Mouse (Mus musculus) layer of hippocampus, adult 18-20 months (tissue): ENCODE measurements around the gene Spata20. TPM values are rescaled to one million over a fixed set of nuclear protein-coding genes. Genes with fewer than 3 reads are reported as not detected.

Experiments used
- DNase-seq, 2 experiments: peaks; one replicate each; pipeline ENCODE4 v3.0.0; 2022; ENCODE audit warnings: low spot score in 2 of 2
- total RNA-seq, 2 experiments: library from RNA; stranded (reverse); gene quantifications; 2 replicates each; pipeline ENCODE4 v1.2.3; 2021

Gene Spata20
- total RNA-seq, 2 experiments from 2014 or later, result 0.79 TPM; not detected in 1

DNA sequence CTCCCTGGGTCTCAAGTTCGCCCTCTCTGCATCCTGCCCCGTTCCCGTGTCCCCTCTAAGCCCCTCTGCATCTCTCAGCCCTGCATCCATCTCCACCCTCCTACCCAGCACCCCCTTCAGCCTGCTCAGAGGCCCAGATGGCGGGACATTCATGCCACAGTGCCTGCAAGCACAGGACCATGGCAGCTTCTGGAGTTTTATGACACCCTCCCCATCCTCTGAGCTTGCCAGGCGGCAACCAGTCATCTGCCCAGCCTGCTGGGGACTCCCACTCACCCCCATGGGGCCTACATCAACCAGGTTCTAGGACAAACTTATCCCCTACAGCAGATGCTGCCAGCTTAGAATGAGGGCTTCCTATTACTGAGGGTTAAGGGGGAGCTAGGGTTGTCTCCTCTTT is 31.2 kb downstream of the Spata20 start:
- peak; percentile 63 to 66 for DNase-seq

DNA sequence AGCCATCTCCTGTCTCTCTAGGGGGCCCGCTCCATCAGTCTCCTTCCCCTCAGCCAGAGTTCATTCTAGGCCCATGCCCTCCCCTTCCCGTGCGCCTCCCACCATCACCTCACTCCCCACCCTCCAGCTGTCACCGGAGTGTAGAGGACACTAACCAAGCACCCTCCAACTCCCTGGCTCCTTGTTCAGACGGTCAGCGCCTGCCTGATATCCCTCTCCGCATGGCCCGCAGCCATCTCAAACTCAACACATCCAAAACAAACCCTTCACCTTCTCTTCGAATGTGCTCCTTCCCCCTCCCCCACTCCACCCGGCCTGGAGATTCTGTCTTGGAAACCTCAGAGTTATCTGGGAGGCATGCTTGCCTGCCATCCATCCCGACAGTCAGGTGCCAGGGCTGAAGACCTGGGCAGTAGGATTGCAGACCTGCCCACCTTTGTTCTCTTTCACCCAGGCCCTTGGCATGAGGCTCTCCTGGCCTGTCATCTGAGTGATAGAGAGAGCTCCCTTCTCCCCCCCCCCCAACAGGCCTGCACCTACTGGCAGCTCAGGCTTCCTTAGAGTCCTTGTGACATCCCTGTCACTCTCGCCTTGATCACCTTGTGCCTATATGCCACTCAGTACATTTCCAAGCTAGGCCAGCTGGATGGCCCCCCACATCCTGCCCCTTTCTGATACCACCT is 34.7 kb downstream of the Spata20 start:
- DNase-seq, result no peak

DNA sequence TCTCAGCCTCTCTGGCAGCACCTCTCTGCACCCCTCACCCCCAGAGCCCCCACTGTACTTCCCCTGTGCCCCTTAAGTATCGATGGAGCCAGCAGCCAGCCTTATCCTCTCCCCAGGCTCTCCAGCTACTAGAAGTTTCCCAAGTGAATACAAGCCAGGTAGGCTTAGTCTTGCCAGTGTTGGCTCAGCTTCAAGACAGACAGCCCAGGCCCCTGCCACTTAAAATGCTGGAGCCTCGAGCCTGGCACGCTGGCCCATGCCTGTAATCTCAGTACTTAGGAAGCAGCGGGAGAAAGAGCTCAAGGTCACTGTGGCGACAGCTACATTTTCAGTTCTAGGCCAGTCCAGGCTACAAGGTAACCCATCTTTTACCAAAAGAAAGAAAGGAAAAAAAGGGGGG is 36.1 kb downstream of the Spata20 start:
- DNase-seq, result no peak

GRCm38 (mm10) chr11:94449239-94449638 is 36.7 kb downstream of the Spata20 start:
- DNase-seq, result no peak

DNA sequence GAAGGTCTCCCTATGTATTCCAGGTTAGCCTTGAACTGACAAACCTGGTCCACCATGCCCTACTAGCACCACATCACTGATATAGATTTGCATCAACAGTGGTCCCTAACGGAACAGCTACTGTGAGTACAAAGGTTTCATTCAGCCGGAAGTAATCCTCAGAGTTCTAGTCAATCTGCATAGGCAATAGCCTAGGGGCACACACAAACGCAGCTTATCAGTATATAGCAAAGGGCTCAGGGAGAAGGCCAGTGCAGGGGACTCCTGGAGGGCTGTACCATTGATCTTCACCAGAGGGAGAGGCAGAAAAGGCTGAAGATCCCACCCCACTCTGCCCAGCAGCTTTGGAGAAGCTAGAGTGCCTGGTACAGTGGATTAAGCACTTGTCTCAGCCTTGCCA is 39.0 kb downstream of the Spata20 start:
- DNase-seq, result no peak

DNA sequence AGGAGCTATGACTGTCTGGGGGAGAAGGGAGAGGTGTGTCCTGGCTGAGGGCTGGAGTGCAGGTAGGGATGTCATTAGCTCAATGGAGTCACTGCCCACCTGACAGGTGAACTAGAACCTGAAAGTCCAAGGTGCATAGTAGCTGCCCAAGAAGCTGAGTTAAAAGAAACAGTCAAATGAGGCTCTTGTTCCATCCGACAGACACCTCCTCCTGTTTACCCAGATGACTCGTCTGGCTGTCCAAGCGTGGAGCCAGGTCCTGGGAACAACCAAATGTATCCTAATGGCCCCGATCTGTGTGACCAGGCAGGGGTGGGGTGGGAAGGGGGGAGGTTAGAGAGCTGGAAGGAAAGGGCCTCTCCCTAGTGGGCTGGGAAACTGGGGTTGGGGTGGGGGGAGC is 40.7 kb downstream of the Spata20 start:
- no peak for DNase-seq

- no peak for DNase-seq
Observed at GRCm38 (mm10) chr11:94444829-94445228, 41.1 kb downstream of the Spata20 start.

GRCm38 (mm10) chr11:94441752-94442151 is 44.2 kb downstream of the Spata20 start:
- no peak for DNase-seq

DNA sequence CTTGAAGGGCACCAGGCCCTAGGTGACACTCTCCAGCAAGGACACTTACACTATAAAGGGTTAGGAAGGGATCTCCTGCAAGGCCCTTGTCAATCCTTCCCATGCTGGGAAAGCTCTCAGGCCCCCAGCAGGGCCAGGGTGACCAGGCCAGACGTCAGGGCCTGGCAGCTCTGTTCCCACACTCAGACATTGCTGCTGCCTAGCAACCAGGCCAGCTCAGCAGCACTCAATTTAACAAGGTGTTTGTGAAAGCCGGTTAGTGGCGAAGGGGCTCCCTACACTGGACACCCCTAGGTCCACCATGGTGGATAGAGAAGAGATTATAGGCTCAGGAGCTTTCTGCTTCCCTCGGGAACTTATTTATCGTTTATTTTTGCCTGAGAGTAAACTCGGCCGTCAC is 44.9 kb downstream of the Spata20 start:
- no peak for DNase-seq

GRCm38 (mm10) chr11:94440421-94440820 is 45.6 kb downstream of the Spata20 start:
- DNase-seq, result no peak

GRCm38 (mm10) chr11:94429011-94429651 is 56.8 kb downstream of the Spata20 start:
- no peak for DNase-seq

Other genes starting within 250 kb of the Spata20 start
- gene Wfikkn2, start 240.2 kb downstream of the Spata20 start, total RNA-seq, result under 1 TPM; 0.68 to 0.77 TPM
- gene Gm21885, start 204.3 kb downstream of the Spata20 start, total RNA-seq, result not detected
- gene Luc7l3, start 164.2 kb downstream of the Spata20 start, total RNA-seq, result 100 to 1,000 TPM; 110 to 118 TPM
- gene Ankrd40, start 158.2 kb downstream of the Spata20 start, total RNA-seq, result 100 to 1,000 TPM; 116 to 121 TPM
- gene Abcc3, start 93.2 kb downstream of the Spata20 start, total RNA-seq, result 1 to 10 TPM; 1.4 to 2.4 TPM
- gene Cacna1g, start 12.0 kb downstream of the Spata20 start, total RNA-seq, result 10 to 100 TPM; 53.2 to 59.2 TPM
- gene Epn3, start 13.8 kb upstream of the Spata20 start, total RNA-seq, result 1 to 10 TPM; 2.1 to 2.2 TPM
- gene Mycbpap, start 35.6 kb upstream of the Spata20 start, total RNA-seq, result 1 to 10 TPM; 2.1 to 3.7 TPM
- gene Rsad1, start 63.1 kb upstream of the Spata20 start, total RNA-seq, result 1 to 10 TPM; 8.9 to 9.7 TPM
- under 1 TPM; 0.30 to 0.58 TPM for gene Chad, start 78.9 kb upstream of the Spata20 start, total RNA-seq
- 10 to 100 TPM; 17.2 to 19.2 TPM for gene Acsf2, start 115.7 kb upstream of the Spata20 start, total RNA-seq
- gene Lrrc59, start 143.6 kb upstream of the Spata20 start, total RNA-seq, result 10 to 100 TPM; 78.3 to 87.0 TPM
- 10 to 100 TPM; 74.4 to 79.3 TPM for gene Mrpl27, start 167.6 kb upstream of the Spata20 start, total RNA-seq
- under 1 TPM in 1 of 2 experiments, not detected in 1; 0.25 TPM for gene Eme1, start 167.8 kb upstream of the Spata20 start, total RNA-seq
- gene Xylt2, start 191.3 kb upstream of the Spata20 start, total RNA-seq, result 10 to 100 TPM; 22.8 to 24.6 TPM
- not detected for gene Gm11541, start 218.3 kb upstream of the Spata20 start, total RNA-seq